Mouse (Mus musculus) CH12.LX (cell line): Measurements from ENCODE around the gene E2f3. TPM values are rescaled to one million over a fixed set of nuclear protein-coding genes. Genes with fewer than 3 reads are reported as not detected.
A peak's percentile ranks its signal among the peaks of the same experiment; 100 is the strongest.

Experiments
- CHD1 ChIP-seq: IDR thresholded peaks from 2 replicates; pipeline ENCODE4 v1.6.1; 2012; ENCODE audit warnings: low read depth, low read length, improper control_type of control experiment, inconsistent platforms
- CHD2 ChIP-seq: IDR thresholded peaks from 2 replicates; pipeline ENCODE4 v1.6.1; 2011; ENCODE audit warnings: low read length, improper control_type of control experiment
- EP300 ChIP-seq: IDR thresholded peaks from 2 replicates; pipeline ENCODE4 v1.6.1; 2011; ENCODE audit warnings: low read length, improper control_type of control experiment
- IRF4 ChIP-seq: IDR thresholded peaks from 2 replicates; pipeline ENCODE4 v1.6.1; 2014; ENCODE audit warnings: low read depth, mild to moderate bottlenecking, inconsistent platforms, low read length, improper control_type of control experiment
- JUND ChIP-seq: conservative IDR thresholded peaks from 2 replicates; pipeline ENCODE4 v1.6.1; 2011; ENCODE audit warnings: low read depth, low read length, improper control_type of control experiment
- MAX ChIP-seq: IDR thresholded peaks from 2 replicates; pipeline ENCODE4 v1.6.1; 2011; ENCODE audit warnings: low read length, improper control_type of control experiment
- MEF2A ChIP-seq: IDR thresholded peaks from 2 replicates; pipeline ENCODE4 v1.6.1; 2014; ENCODE audit warnings: low read depth, mild to moderate bottlenecking, inconsistent platforms, low read length, improper control_type of control experiment, borderline replicate concordance
- MYC ChIP-seq: IDR thresholded peaks from 2 replicates; pipeline ENCODE4 v1.6.1; 2011; ENCODE audit warnings: low read depth, mild to moderate bottlenecking, improper control_type of control experiment, low read length
- NRF1 ChIP-seq: IDR thresholded peaks from 2 replicates; pipeline ENCODE4 v1.6.1; 2014; ENCODE audit warnings: low read depth, mild to moderate bottlenecking, inconsistent platforms, low read length, improper control_type of control experiment, moderate library complexity
- USF2 ChIP-seq: conservative IDR thresholded peaks from 2 replicates; pipeline ENCODE4 v1.6.1; 2011; ENCODE audit warnings: low read depth, low read length, improper control_type of control experiment
- polyA plus RNA-seq: library from polyadenylated mRNA; unstranded; fragments of >175 nt; gene quantifications from 2 replicates; pipeline ENCODE4 v1.2.1, GENCODE M21; 2012; ENCODE audit warnings: low read depth; ENCODE audit not compliant: insufficient read length
- total RNA-seq, 2 experiments: library from RNA; depleted of rRNA; stranded (reverse); fragments of 300-350 nt in 1 of 2; fragments of >200 nt in 1 of 2; gene quantifications; 2 replicates each; pipeline ENCODE4 v1.2.3; 2012 to 2014

Gene E2f3
- total and polyA plus RNA-seq, 3 experiments = 7.6 to 20.7 (median 12.9) TPM

DNA sequence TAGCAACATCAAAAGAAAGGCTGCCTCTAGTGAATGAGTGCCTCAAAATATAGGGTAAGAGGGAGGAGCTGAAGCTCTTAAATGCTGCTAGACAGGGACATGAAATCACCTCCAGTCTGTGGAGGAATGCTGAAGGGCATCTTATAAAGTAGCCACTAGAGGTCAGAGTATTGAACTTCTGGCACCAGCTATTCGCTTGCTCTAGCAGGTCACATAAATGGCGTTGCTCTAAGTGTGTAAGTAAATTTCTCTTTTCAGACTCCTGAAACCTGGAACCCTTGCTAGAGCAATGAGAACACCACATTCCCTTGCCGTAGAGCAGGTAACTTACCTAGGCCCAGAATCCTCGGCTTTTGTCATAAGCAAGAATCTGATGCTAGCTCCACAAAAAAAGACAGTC, 128.4 kb downstream of the E2f3 start (continued):
- TF ChIP-seq MAX (0 out of 2 replicates have a peak, but pooled peaks have one; percentile 26), CHD1 (no peak), MEF2A (0 out of 2 replicates have a peak, but pooled peaks have one; percentile 44), CHD2 (no peak), JUND (peak; percentile 56; the same call in 1 of the 2 replicates), NRF1 (0 out of 2 replicates have a peak, but pooled peaks have one; percentile 30), IRF4 (peak; percentile 39; the same call in 1 of the 2 replicates), USF2 (no peak), EP300 (no peak), MYC (peak; percentile 65; the same call in 1 of the 2 replicates)

Other genes starting within 250 kb of the E2f3 start
- 9.5 and 11.3 TPM in 2 replicates for gene Cdkal1, start 130.4 kb downstream of the E2f3 start, total RNA-seq (2012; rRNA removed)
- 8.7 and 13.3 TPM in 2 replicates for gene Cdkal1, start 130.4 kb downstream of the E2f3 start, total RNA-seq (2014; rRNA removed)
- gene Cdkal1, start 130.4 kb downstream of the E2f3 start, polyA plus RNA-seq = 13.7 and 14.9 TPM in 2 replicates
- 2.9 and 3.3 TPM in 2 replicates for gene Mboat1, start 150.4 kb upstream of the E2f3 start, total RNA-seq (2012; rRNA removed)
- gene Mboat1, start 150.4 kb upstream of the E2f3 start, total RNA-seq (2014; rRNA removed) = 0.23 and 0.63 TPM in 2 replicates
- 0.48 and 0.53 TPM in 2 replicates for gene Mboat1, start 150.4 kb upstream of the E2f3 start, polyA plus RNA-seq